Mouse (Mus musculus): Measurements from ENCODE around the gene Leng1. TPM values are rescaled to one million over a fixed set of nuclear protein-coding genes. Genes with fewer than 3 reads are reported as not detected.
A peak's percentile ranks its signal among the peaks of the same experiment; 100 is the strongest.

Leng1 gene
- polyA plus RNA-seq, 1 experiment from 2014 or later: 17.0 TPM

GRCm38 (mm10) chr7:3685400-3686187 lies 20.0 kb upstream of the Leng1 start:
- Histone ChIP-seq H3K4me2 (no peak overlapping the region), H3K9me3 (no peaks in the 10 kb centered on the region), H3K4me1 (no peaks in the 10 kb centered on the region), H3K4me3 (no peak overlapping the region), H3K36me3 (peaks cover 75% of the 10 kb centered on the region), H3K27me3 (replicated peaks) (no peaks in the 10 kb centered on the region), H3K9ac (no peak overlapping the region), H3K27ac (replicated peaks) (no peak overlapping the region)
- no peak for ATAC-seq (ENCODE audit: extremely low read depth, insufficient number of reproducible peaks, low FRiP score, low TSS enrichment)
- 76% methylated on average over 31 of the region's 31 CpGs for WGBS

- no peak overlapping the region for H3K4me2 ChIP-seq
- H3K36me3 ChIP-seq: peaks cover 73% of the 10 kb centered on the region
- no peak overlapping the region for H3K27ac ChIP-seq (replicated peaks)
- WGBS: 86% methylated on average over 8 of the region's 8 CpGs
- H3K9ac ChIP-seq: no peak overlapping the region
- no peak for ATAC-seq (ENCODE audit: extremely low read depth, insufficient number of reproducible peaks, low FRiP score, low TSS enrichment)
- H3K27me3 ChIP-seq (replicated peaks): no peaks in the 10 kb centered on the region
- no peaks in the 10 kb centered on the region for H3K4me1 ChIP-seq
- H3K4me3 ChIP-seq: no peak overlapping the region
- no peaks in the 10 kb centered on the region for H3K9me3 ChIP-seq
Observed at GRCm38 (mm10) chr7:3684698-3685097, 19.1 kb upstream of the Leng1 start.

GRCm38 (mm10) chr7:3683908-3684550 lies 18.4 kb upstream of the Leng1 start:
- H3K4me1 ChIP-seq: no peaks in the 10 kb centered on the region
- no peak overlapping the region for H3K4me3 ChIP-seq
- no peaks in the 10 kb centered on the region for H3K9me3 ChIP-seq
- peaks cover 73% of the 10 kb centered on the region for H3K36me3 ChIP-seq
- no peak overlapping the region for H3K9ac ChIP-seq
- WGBS: 81% methylated on average over 10 of the region's 10 CpGs
- no peak for ATAC-seq (ENCODE audit: extremely low read depth, insufficient number of reproducible peaks, low FRiP score, low TSS enrichment)
- H3K27me3 ChIP-seq (replicated peaks): no peaks in the 10 kb centered on the region
- H3K4me2 ChIP-seq: no peak overlapping the region
- H3K27ac ChIP-seq (replicated peaks): no peak overlapping the region

DNA sequence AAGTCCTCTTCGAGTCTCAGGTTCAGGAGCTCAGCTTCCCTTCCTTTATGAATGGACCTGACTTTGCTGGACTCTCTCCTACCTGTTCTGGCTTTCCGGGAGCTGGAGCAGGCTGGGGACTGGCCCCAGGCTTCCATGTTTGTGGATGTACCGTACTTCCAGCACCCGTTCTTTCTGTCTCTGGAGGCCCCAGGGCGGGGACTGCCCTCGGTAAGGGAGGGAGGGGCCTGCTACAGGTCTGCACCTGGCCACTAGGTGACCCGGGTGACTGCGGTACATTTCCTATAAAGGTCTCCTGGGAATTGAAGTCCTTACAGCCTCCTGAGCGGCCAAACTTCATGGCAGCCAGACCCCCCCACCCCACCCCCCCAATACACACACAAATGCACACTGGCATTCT lies 11.7 kb upstream of the Leng1 start, which contains the start of gene Tmc4:
Gene Tmc4 (minus strand): TSS at position 212 of the 400 bp plus-strand sequence.
- Histone ChIP-seq H3K4me1 (no peaks in the 10 kb centered on the region), H3K9me3 (no peaks in the 10 kb centered on the region), H3K9ac (no peak within 1 kb of the TSS), H3K4me2 (no peak within 1 kb of the TSS), H3K4me3 (no peak within 1 kb of the TSS), H3K27me3 (replicated peaks) (no peaks in the 10 kb centered on the region), H3K27ac (replicated peaks) (no peak within 1 kb of the TSS), H3K36me3 (peaks cover 24% of the 10 kb centered on the region)
- 59% methylated on average over 9 of the region's 9 CpGs for WGBS
- ATAC-seq (ENCODE audit: extremely low read depth, insufficient number of reproducible peaks, low FRiP score, low TSS enrichment): no peak

DNA sequence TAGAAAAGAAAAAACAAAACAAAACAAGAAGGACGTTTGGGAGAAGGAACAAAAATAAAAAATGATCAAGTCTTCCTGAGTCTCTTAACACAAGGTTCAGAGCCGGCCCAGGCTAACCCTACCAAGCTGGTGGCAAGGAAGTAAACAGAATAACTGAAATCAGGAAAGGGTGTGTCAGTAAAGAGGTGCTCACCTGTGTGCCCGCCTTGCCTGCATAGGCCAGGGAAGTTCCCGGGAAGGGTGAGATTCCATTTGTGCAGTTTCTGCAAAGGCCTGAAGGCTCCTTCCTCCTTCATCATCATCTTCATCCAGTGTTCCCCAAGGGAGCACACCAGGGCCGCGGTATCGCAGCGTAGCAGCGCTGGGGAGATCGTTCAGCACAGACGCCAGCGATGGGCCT lies 10.7 kb upstream of the Leng1 start:
- WGBS: 77% methylated on average over 12 of the region's 12 CpGs
- H3K27me3 ChIP-seq (replicated peaks): no peaks in the 10 kb centered on the region
- H3K9me3 ChIP-seq: no peaks in the 10 kb centered on the region
- H3K4me2 ChIP-seq: no peak overlapping the region
- peaks cover 20% of the 10 kb centered on the region for H3K36me3 ChIP-seq
- ATAC-seq (ENCODE audit: extremely low read depth, insufficient number of reproducible peaks, low FRiP score, low TSS enrichment): no peak
- no peak overlapping the region for H3K9ac ChIP-seq
- H3K27ac ChIP-seq (replicated peaks): no peak overlapping the region
- no peak overlapping the region for H3K4me3 ChIP-seq
- H3K4me1 ChIP-seq: no peaks in the 10 kb centered on the region

DNA sequence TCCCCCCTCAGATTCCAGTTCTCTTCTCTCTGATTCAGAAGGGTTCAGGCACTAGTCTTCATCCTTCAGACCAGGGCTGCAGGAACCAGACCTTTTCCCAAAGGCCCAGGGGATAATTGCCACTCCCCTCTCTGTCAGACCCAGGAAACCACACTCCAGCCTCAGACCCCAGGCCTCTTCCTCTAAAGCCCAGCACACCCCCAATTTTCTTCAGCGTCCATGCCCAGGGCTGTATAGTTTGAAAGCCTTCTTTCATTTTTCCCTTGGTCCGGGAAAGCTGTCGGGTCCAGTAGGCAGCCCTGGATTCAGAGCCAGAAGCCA lies 9.5 kb upstream of the Leng1 start:
- Histone ChIP-seq H3K4me1 (no peaks in the 10 kb centered on the region), H3K4me2 (no peak overlapping the region), H3K36me3 (peaks cover 10% of the 10 kb centered on the region), H3K9me3 (no peaks in the 10 kb centered on the region), H3K27ac (replicated peaks) (no peak overlapping the region), H3K27me3 (replicated peaks) (no peaks in the 10 kb centered on the region), H3K4me3 (no peak overlapping the region), H3K9ac (no peak overlapping the region)
- 85% methylated on average over 3 of the region's 3 CpGs for WGBS
- ATAC-seq (ENCODE audit: extremely low read depth, insufficient number of reproducible peaks, low FRiP score, low TSS enrichment): no peak

- Histone ChIP-seq H3K9ac (no peak overlapping the region), H3K27me3 (replicated peaks) (no peaks in the 10 kb centered on the region), H3K36me3 (peaks cover 9% of the 10 kb centered on the region), H3K27ac (replicated peaks) (no peak overlapping the region), H3K9me3 (no peaks in the 10 kb centered on the region), H3K4me3 (no peak overlapping the region), H3K4me2 (no peak overlapping the region), H3K4me1 (no peaks in the 10 kb centered on the region)
- no peak for ATAC-seq (ENCODE audit: extremely low read depth, insufficient number of reproducible peaks, low FRiP score, low TSS enrichment)
- WGBS: 63% methylated on average over 10 of the region's 10 CpGs
Observed at GRCm38 (mm10) chr7:3674507-3675227, 9.0 kb upstream of the Leng1 start.

GRCm38 (mm10) chr7:3666921-3667391 lies 1.3 kb upstream of the Leng1 start:
- Histone ChIP-seq H3K27ac (replicated peaks) (peak overlapping the region; percentile 54), H3K27me3 (replicated peaks) (no peaks in the 10 kb centered on the region), H3K4me1 (peaks cover 38% of the 10 kb centered on the region), H3K9ac (peak overlapping the region; percentile 69), H3K9me3 (no peaks in the 10 kb centered on the region), H3K4me2 (peak overlapping the region; percentile 75), H3K4me3 (peak overlapping the region; percentile 42), H3K36me3 (peaks cover 19% of the 10 kb centered on the region)
- 4% methylated on average over 14 of the region's 14 CpGs for WGBS
- no peak for ATAC-seq (ENCODE audit: extremely low read depth, insufficient number of reproducible peaks, low FRiP score, low TSS enrichment)

DNA sequence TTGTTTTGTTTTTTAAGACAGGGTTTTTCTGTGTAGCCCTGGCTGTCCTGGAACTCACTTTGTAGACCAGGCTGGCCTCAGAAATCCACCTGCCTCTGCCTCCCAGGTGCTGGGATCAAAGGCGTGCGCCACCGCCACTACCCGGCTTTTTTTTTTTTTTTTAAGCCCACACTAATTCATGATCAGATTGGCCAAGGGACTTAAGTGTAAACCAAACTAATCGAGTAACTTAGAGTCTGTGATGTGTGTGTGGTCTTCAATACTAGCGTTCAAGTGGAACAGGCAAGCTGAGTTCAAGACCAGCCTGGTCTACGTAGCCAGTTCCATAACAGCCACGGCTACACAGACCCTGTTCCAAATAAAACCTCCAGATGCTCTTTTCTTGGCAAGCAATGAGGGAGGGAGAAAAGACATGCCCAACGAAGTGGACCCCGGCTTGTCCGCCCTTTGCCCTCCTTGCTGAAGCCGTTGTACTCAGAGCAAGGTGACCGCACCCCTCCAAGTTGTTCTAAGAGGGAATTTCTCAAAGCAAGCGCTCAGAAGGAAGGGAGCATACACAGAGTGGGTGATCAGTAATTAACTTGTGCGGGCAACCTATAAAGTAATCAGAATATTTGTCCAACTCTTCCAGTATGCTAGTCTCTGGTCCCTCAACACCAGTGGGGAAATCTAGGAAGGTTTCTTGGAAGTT lies 971 bp downstream of the Leng1 start:
- 30% methylated on average over 15 of the region's 15 CpGs for WGBS
- peaks cover 42% of the 10 kb centered on the region for H3K36me3 ChIP-seq
- ATAC-seq (ENCODE audit: extremely low read depth, insufficient number of reproducible peaks, low FRiP score, low TSS enrichment): no peak; the same call in 1 of the 2 replicates
- no peaks in the 10 kb centered on the region for H3K9me3 ChIP-seq
- peak overlapping the region; percentile 75 for H3K4me2 ChIP-seq
- H3K4me3 ChIP-seq: peak overlapping the region; percentile 79
- no peaks in the 10 kb centered on the region for H3K27me3 ChIP-seq (replicated peaks)
- H3K4me1 ChIP-seq: peaks cover 38% of the 10 kb centered on the region
- H3K27ac ChIP-seq (replicated peaks): peak overlapping the region; percentile 95
- H3K9ac ChIP-seq: peak overlapping the region; percentile 94

- 94% methylated on average over 14 of the region's 14 CpGs for WGBS
- Histone ChIP-seq H3K9me3 (no peaks in the 10 kb centered on the region), H3K27ac (replicated peaks) (no peak overlapping the region)
Observed at GRCm38 (mm10) chr7:3658578-3658977, 7.1 kb downstream of the Leng1 start.

GRCm38 (mm10) chr7:3656966-3657365 lies 8.7 kb downstream of the Leng1 start:
- H3K27ac ChIP-seq (replicated peaks): no peak overlapping the region
- H3K4me3 ChIP-seq: no peak overlapping the region
- H3K9ac ChIP-seq: no peak overlapping the region
- peaks cover 100% of the 10 kb centered on the region for H3K36me3 ChIP-seq
- H3K9me3 ChIP-seq: no peaks in the 10 kb centered on the region
- no peak for ATAC-seq (ENCODE audit: extremely low read depth, insufficient number of reproducible peaks, low FRiP score, low TSS enrichment)
- H3K27me3 ChIP-seq (replicated peaks): no peaks in the 10 kb centered on the region
- 73% methylated on average over 4 of the region's 4 CpGs for WGBS
- H3K4me1 ChIP-seq: no peaks in the 10 kb centered on the region
- H3K4me2 ChIP-seq: no peak overlapping the region

More at GRCm38 (mm10) chr7:3658578-3658977, 7.1 kb downstream of the Leng1 start:
- no peaks in the 10 kb centered on the region for H3K27me3 ChIP-seq (replicated peaks)
- H3K36me3 ChIP-seq: peaks cover 100% of the 10 kb centered on the region
- H3K4me1 ChIP-seq: peaks cover 7% of the 10 kb centered on the region
- no peak overlapping the region for H3K9ac ChIP-seq
- ATAC-seq (ENCODE audit: extremely low read depth, insufficient number of reproducible peaks, low FRiP score, low TSS enrichment): no peak
- no peak overlapping the region for H3K4me3 ChIP-seq
- no peak overlapping the region for H3K4me2 ChIP-seq

All from heart, embryonic 13.5 days (tissue).